8 mouse cellular contexts compared by ENCODE assay signal in genomic region chr11:69394591-69395167, GRCm38 (mm10). TPM values are rescaled to one million over a fixed set of nuclear protein-coding genes. Genes with fewer than 3 reads are reported as not detected.
DNase-seq lines count a peak whose midpoint lies in the region; ATAC-seq and TF ChIP-seq lines count a peak whose summit lies in the region.
"Not testable (repeated sequence)": the region's sequence is repeated elsewhere in the genome, so short reads cannot be mapped to it uniquely, and the experiment has no call there.

No protein-coding gene starts in this region.

- H3K4me1 ChIP-seq in cerebellum, adult 2 months (ENCODE audit: control insufficient read depth, insufficient read depth, low read length): not testable (repeated sequence)
- peaks cover 40% of the 10 kb centered on the region for H3K4me1 ChIP-seq in forebrain, embryonic 13.5 days
- H3K4me1 ChIP-seq in kidney, embryonic 15.5 days: peaks cover 46% of the 10 kb centered on the region
- peaks cover 6 to 12% of the 10 kb centered on the region in 2 experiments for H3K4me1 ChIP-seq in liver, embryonic 14.5 days (replicated peaks; ENCODE audit: control insufficient read depth in 2 of 2, insufficient read depth in 2 of 2, low read length in 1 of 2)
- peaks cover 22% of the 10 kb centered on the region for H3K4me1 ChIP-seq in midbrain, embryonic 15.5 days
- peaks cover 30% of the 10 kb centered on the region; the same call in 1 of the 2 replicates for H3K4me1 ChIP-seq in stomach, embryonic 14.5 days (ENCODE audit: control insufficient read depth, insufficient read depth, low read length)

- peak overlapping the region; percentile 83 for H3K9ac ChIP-seq in forebrain, embryonic 13.5 days
- H3K9ac ChIP-seq in kidney, embryonic 15.5 days: peak overlapping the region; percentile 62
- H3K9ac ChIP-seq in liver, embryonic 14.5 days (replicated peaks): peak overlapping the region; percentile 97
- H3K9ac ChIP-seq in midbrain, embryonic 15.5 days: peak overlapping the region; percentile 73
- peak overlapping the region; percentile 49 for H3K9ac ChIP-seq in stomach, embryonic 14.5 days (replicated peaks; ENCODE audit: low read depth, low read length)

- not testable (repeated sequence) for TF ChIP-seq EP300 in liver, embryonic 14.5 days (IDR thresholded peaks at IDR 0.05; ENCODE audit: low read depth)

- TF ChIP-seq CTCF in cerebellum, adult 2 months (IDR thresholded peaks at IDR 0.05; ENCODE audit: borderline replicate concordance, insufficient read depth, low read depth, low read length); liver, embryonic 14.5 days (IDR thresholded peaks at IDR 0.05; ENCODE audit: low read depth): not testable (repeated sequence)

- H3K27me3 ChIP-seq in cerebellum, adult 2 months (ENCODE audit: control insufficient read depth, insufficient read depth, low read length); kidney, embryonic 15.5 days; liver, embryonic 14.5 days (ENCODE audit: control insufficient read depth, insufficient read depth, low read length); midbrain, embryonic 15.5 days (replicated peaks); stomach, embryonic 14.5 days (ENCODE audit: control insufficient read depth, insufficient read depth, low read length): not testable (repeated sequence)
- H3K27me3 ChIP-seq in forebrain, embryonic 13.5 days: peaks cover 16% of the 10 kb centered on the region

- TF ChIP-seq POLR2A in cerebellum, adult 2 months (IDR thresholded peaks at IDR 0.05; ENCODE audit: borderline replicate concordance, insufficient read depth, low read length): not testable (repeated sequence)

- intact Hi-C loops in heart, postnatal 14 days (cut with DNase I): not testable (repeated sequence)

- WGBS in cerebellum, adult 2 months: under 1% methylated on average over 31 of the region's 31 CpGs
- 1% methylated on average over 31 of the region's 31 CpGs for WGBS in forebrain, embryonic 13.5 days
- WGBS in kidney, embryonic 15.5 days: under 1% methylated on average over 31 of the region's 31 CpGs
- 3% methylated on average over 30 of the region's 31 CpGs for WGBS in liver, embryonic 14.5 days (ENCODE audit: insufficient replicate concordance)
- WGBS in midbrain, embryonic 15.5 days: 3% methylated on average over 31 of the region's 31 CpGs
- WGBS in stomach, embryonic 14.5 days: 2% methylated on average over 31 of the region's 31 CpGs

- H3K36me3 ChIP-seq in forebrain, embryonic 13.5 days (ENCODE audit: poor library complexity, severe bottlenecking): peaks cover 26% of the 10 kb centered on the region
- peaks cover 15% of the 10 kb centered on the region for H3K36me3 ChIP-seq in kidney, embryonic 15.5 days
- not testable (repeated sequence) for H3K36me3 ChIP-seq in liver, embryonic 14.5 days (replicated peaks; ENCODE audit: control insufficient read depth, insufficient read depth, low read depth); midbrain, embryonic 15.5 days (replicated peaks); stomach, embryonic 14.5 days (ENCODE audit: control insufficient read depth, insufficient read depth, low read length)

- peak overlapping the region; percentile 88 for H3K4me3 ChIP-seq in cerebellum, adult 2 months (replicated peaks; ENCODE audit: insufficient read depth, low read depth, low read length)
- peak overlapping the region; percentile 67 for H3K4me3 ChIP-seq in forebrain, embryonic 13.5 days
- peak overlapping the region; percentile 78 for H3K4me3 ChIP-seq in kidney, embryonic 15.5 days (replicated peaks)
- H3K4me3 ChIP-seq in liver, embryonic 14.5 days (ENCODE audit: insufficient read depth in 1 of 2, low read depth in 2 of 2, low read length in 2 of 2): peak overlapping the region; percentile 85 to 98
- H3K4me3 ChIP-seq in midbrain, embryonic 15.5 days: peak overlapping the region; percentile 64
- H3K4me3 ChIP-seq in stomach, embryonic 14.5 days (ENCODE audit: low read depth, low read length): peak overlapping the region; percentile 61

- DNase-seq in CD4-positive helper T cell, adult 2 months (ENCODE audit: low read depth, low spot score): peak; percentile 50
- not testable (repeated sequence) for DNase-seq in cerebellum, adult 2 months; liver, embryonic 14.5 days (ENCODE audit: low read depth in 3 of 3, low spot score in 3 of 3)
- DNase-seq in heart, postnatal 14 days: peak; percentile 18 to 24

- H3K27ac ChIP-seq in cerebellum, adult 2 months (ENCODE audit: insufficient read depth, low read length): 0 out of 2 replicates have a peak overlapping the region, but pooled peaks have one; percentile 20
- peak overlapping the region; percentile 95; the same call in 1 of the 2 replicates for H3K27ac ChIP-seq in forebrain, embryonic 13.5 days
- peak overlapping the region; percentile 99 for H3K27ac ChIP-seq in kidney, embryonic 15.5 days
- peak overlapping the region; percentile 89 for H3K27ac ChIP-seq in liver, embryonic 14.5 days
- peak overlapping the region; percentile 97 for H3K27ac ChIP-seq in midbrain, embryonic 15.5 days
- 0 out of 2 replicates have a peak overlapping the region, but pooled peaks have one; percentile 27 for H3K27ac ChIP-seq in stomach, embryonic 14.5 days (ENCODE audit: low read length)

- H3K4me2 ChIP-seq in forebrain, embryonic 13.5 days: peak overlapping the region; percentile 85
- peak overlapping the region; percentile 84 for H3K4me2 ChIP-seq in kidney, embryonic 15.5 days
- peak overlapping the region; percentile 94 for H3K4me2 ChIP-seq in liver, embryonic 14.5 days (ENCODE audit: low read depth)
- H3K4me2 ChIP-seq in midbrain, embryonic 15.5 days: peak overlapping the region; percentile 63
- H3K4me2 ChIP-seq in stomach, embryonic 14.5 days (replicated peaks; ENCODE audit: low read depth, low read length): peak overlapping the region; percentile 68

- not testable (repeated sequence) for H3K9me3 ChIP-seq in forebrain, embryonic 13.5 days (replicated peaks); kidney, embryonic 15.5 days (replicated peaks); liver, embryonic 14.5 days (ENCODE audit: control insufficient read depth, low read length); midbrain, embryonic 15.5 days; stomach, embryonic 14.5 days (ENCODE audit: control insufficient read depth, low read depth, low read length)

- ATAC-seq in forebrain, embryonic 13.5 days: 0 out of 2 replicates have a peak, but pooled peaks have one; percentile 0
- ATAC-seq in kidney, embryonic 15.5 days (replicated peaks; ENCODE audit: low FRiP score); liver, embryonic 14.5 days (ENCODE audit: insufficient read depth); midbrain, embryonic 15.5 days (replicated peaks); stomach, embryonic 14.5 days (ENCODE audit: insufficient number of reproducible peaks, insufficient read depth, low FRiP score, low read depth): not testable (repeated sequence)

RNA-seq across cellular contexts. Expression of gene Naa38, which starts 0.6 kb away (rescaled TPM):
- polyA plus RNA-seq in cerebellum, adult 2 months (2012; rRNA removed): 193 and 200 TPM in 2 replicates
- polyA plus RNA-seq in forebrain, embryonic 13.5 days (2015; fragmentation: Nextera tagmentation; extraction: Ambion mirVana): 100.0 and 108 TPM in 2 replicates
- total RNA-seq in heart, postnatal 14 days (2021): 10 to 100 TPM; 85.4 to 91.7 TPM
- 153 and 155 TPM in 2 replicates for polyA plus RNA-seq in kidney, embryonic 15.5 days (2015; fragmentation: Nextera tagmentation; extraction: Ambion mirVana)
- polyA plus RNA-seq in liver, embryonic 14.5 days (2012; rRNA removed): 70.9 and 76.9 TPM in 2 replicates
- polyA plus RNA-seq in liver, embryonic 14.5 days (2014; fragmentation: Nextera tagmentation; extraction: Ambion mirVana): 120 and 127 TPM in 2 replicates
- polyA plus RNA-seq in midbrain, embryonic 15.5 days (2015; fragmentation: Nextera tagmentation; extraction: Ambion mirVana): 96.8 and 101 TPM in 2 replicates
- 158 and 177 TPM in 2 replicates for polyA plus RNA-seq in stomach, embryonic 14.5 days (2014; fragmentation: Nextera tagmentation; extraction: Ambion mirVana)

RNA-seq across cellular contexts. Expression of gene Cyb5d1, which starts 0.8 kb away (rescaled TPM):
- polyA plus RNA-seq in cerebellum, adult 2 months (2012; rRNA removed): 40.2 and 41.9 TPM in 2 replicates
- polyA plus RNA-seq in forebrain, embryonic 13.5 days (2015; fragmentation: Nextera tagmentation; extraction: Ambion mirVana): 45.9 and 48.6 TPM in 2 replicates
- total RNA-seq in heart, postnatal 14 days (2021): 10 to 100 TPM; 25.0 to 29.3 TPM
- polyA plus RNA-seq in kidney, embryonic 15.5 days (2015; fragmentation: Nextera tagmentation; extraction: Ambion mirVana): 30.2 and 30.5 TPM in 2 replicates
- 4.8 and 8.3 TPM in 2 replicates for polyA plus RNA-seq in liver, embryonic 14.5 days (2012; rRNA removed)
- 6.2 and 7.3 TPM in 2 replicates for polyA plus RNA-seq in liver, embryonic 14.5 days (2014; fragmentation: Nextera tagmentation; extraction: Ambion mirVana)
- polyA plus RNA-seq in midbrain, embryonic 15.5 days (2015; fragmentation: Nextera tagmentation; extraction: Ambion mirVana): 32.7 and 33.5 TPM in 2 replicates
- polyA plus RNA-seq in stomach, embryonic 14.5 days (2014; fragmentation: Nextera tagmentation; extraction: Ambion mirVana): 15.0 and 23.5 TPM in 2 replicates

RNA-seq across cellular contexts. Expression of gene Tmem88, which starts 3.4 kb away (rescaled TPM):
- polyA plus RNA-seq in cerebellum, adult 2 months (2012; rRNA removed): 5.7 and 6.0 TPM in 2 replicates
- 6.3 and 6.6 TPM in 2 replicates for polyA plus RNA-seq in forebrain, embryonic 13.5 days (2015; fragmentation: Nextera tagmentation; extraction: Ambion mirVana)
- total RNA-seq in heart, postnatal 14 days (2021): 10 to 100 TPM; 37.4 to 39.6 TPM
- 41.9 and 44.3 TPM in 2 replicates for polyA plus RNA-seq in kidney, embryonic 15.5 days (2015; fragmentation: Nextera tagmentation; extraction: Ambion mirVana)
- 3.7 and 5.3 TPM in 2 replicates for polyA plus RNA-seq in liver, embryonic 14.5 days (2012; rRNA removed)
- polyA plus RNA-seq in liver, embryonic 14.5 days (2014; fragmentation: Nextera tagmentation; extraction: Ambion mirVana): 4.6 TPM in 2 replicates
- polyA plus RNA-seq in midbrain, embryonic 15.5 days (2015; fragmentation: Nextera tagmentation; extraction: Ambion mirVana): 6.5 and 7.0 TPM in 2 replicates
- polyA plus RNA-seq in stomach, embryonic 14.5 days (2014; fragmentation: Nextera tagmentation; extraction: Ambion mirVana): 30.0 and 30.3 TPM in 2 replicates

RNA-seq across cellular contexts. Expression of gene Kdm6b, which starts 18.8 kb away (rescaled TPM):
- polyA plus RNA-seq in cerebellum, adult 2 months (2012; rRNA removed): 14.0 and 16.5 TPM in 2 replicates
- 55.4 and 59.3 TPM in 2 replicates for polyA plus RNA-seq in forebrain, embryonic 13.5 days (2015; fragmentation: Nextera tagmentation; extraction: Ambion mirVana)
- total RNA-seq in heart, postnatal 14 days (2021): 10 to 100 TPM; 45.7 to 50.6 TPM
- polyA plus RNA-seq in kidney, embryonic 15.5 days (2015; fragmentation: Nextera tagmentation; extraction: Ambion mirVana): 32.6 and 33.0 TPM in 2 replicates
- polyA plus RNA-seq in liver, embryonic 14.5 days (2012; rRNA removed): 1.1 and 1.4 TPM in 2 replicates
- 2.9 TPM in 2 replicates for polyA plus RNA-seq in liver, embryonic 14.5 days (2014; fragmentation: Nextera tagmentation; extraction: Ambion mirVana)
- polyA plus RNA-seq in midbrain, embryonic 15.5 days (2015; fragmentation: Nextera tagmentation; extraction: Ambion mirVana): 41.3 and 45.3 TPM in 2 replicates
- 30.6 and 34.3 TPM in 2 replicates for polyA plus RNA-seq in stomach, embryonic 14.5 days (2014; fragmentation: Nextera tagmentation; extraction: Ambion mirVana)

RNA-seq across cellular contexts. Expression of gene Chd3, which starts 25.5 kb away (rescaled TPM):
- polyA plus RNA-seq in cerebellum, adult 2 months (2012; rRNA removed): 111 and 115 TPM in 2 replicates
- 104 and 106 TPM in 2 replicates for polyA plus RNA-seq in forebrain, embryonic 13.5 days (2015; fragmentation: Nextera tagmentation; extraction: Ambion mirVana)
- 10 to 100 TPM; 45.4 to 47.4 TPM for total RNA-seq in heart, postnatal 14 days (2021)
- polyA plus RNA-seq in kidney, embryonic 15.5 days (2015; fragmentation: Nextera tagmentation; extraction: Ambion mirVana): 54.8 and 62.8 TPM in 2 replicates
- 13.7 and 14.3 TPM in 2 replicates for polyA plus RNA-seq in liver, embryonic 14.5 days (2012; rRNA removed)
- 1.9 and 2.4 TPM in 2 replicates for polyA plus RNA-seq in liver, embryonic 14.5 days (2014; fragmentation: Nextera tagmentation; extraction: Ambion mirVana)
- polyA plus RNA-seq in midbrain, embryonic 15.5 days (2015; fragmentation: Nextera tagmentation; extraction: Ambion mirVana): 98.2 and 102 TPM in 2 replicates
- 85.3 and 87.4 TPM in 2 replicates for polyA plus RNA-seq in stomach, embryonic 14.5 days (2014; fragmentation: Nextera tagmentation; extraction: Ambion mirVana)

Comparison
In these comparisons a context has a peak if more than half of its experiments do, and no peak if none do; other contexts are left out.
1. H3K27ac ChIP-seq: peak in every context shown above with its lines; median percentile 99 in kidney, embryonic 15.5 days; 97 in midbrain, embryonic 15.5 days; 95 in forebrain, embryonic 13.5 days; 89 in liver, embryonic 14.5 days; 27 in stomach, embryonic 14.5 days; 20 in cerebellum, adult 2 months.